Mouse (Mus musculus): ENCODE measurements around the gene Trove2. TPM values are rescaled to one million over a fixed set of nuclear protein-coding genes. Genes with fewer than 3 reads are reported as not detected.
A peak's percentile ranks its signal among the peaks of the same experiment; 100 is the strongest.

Trove2 gene
- polyA plus RNA-seq, 1 experiment from 2014 or later: 17.4 TPM

- H3K9me3 ChIP-seq (ENCODE audit: control insufficient read depth, low read length): no peaks in the 10 kb centered on the region
- no peaks in the 10 kb centered on the region for H3K27me3 ChIP-seq (replicated peaks; ENCODE audit: control insufficient read depth, insufficient read depth, low read length)
- peak overlapping the region; percentile 88 for H3K4me3 ChIP-seq (ENCODE audit: low read depth, low read length)
- peaks cover 6% of the 10 kb centered on the region for H3K4me1 ChIP-seq (ENCODE audit: control insufficient read depth, insufficient read depth, low read length)
- H3K27ac ChIP-seq (replicated peaks; ENCODE audit: low read depth, low read length): peak overlapping the region; percentile 92
- H3K4me2 ChIP-seq (ENCODE audit: low read depth, low read length): peak overlapping the region; percentile 57
- WGBS: under 1% methylated on average over 39 of the region's 48 CpGs
- ATAC-seq (ENCODE audit: low read depth) (peak; percentile 68), DNase-seq (ENCODE audit: low spot score) (peak; percentile 33)
- H3K9ac ChIP-seq (ENCODE audit: low read depth, low read length): peak overlapping the region; percentile 94
- H3K36me3 ChIP-seq (ENCODE audit: control insufficient read depth, insufficient read depth, low read length): peaks cover 12% of the 10 kb centered on the region
Measured at GRCm38 (mm10) chr1:143702141-143702740, 74.6 kb downstream of the Trove2 start.

- DNase-seq (ENCODE audit: low spot score) (no peak), ATAC-seq (ENCODE audit: low read depth) (no peak)
- H3K4me1 ChIP-seq (ENCODE audit: control insufficient read depth, insufficient read depth, low read length): peaks cover 6% of the 10 kb centered on the region
- no peaks in the 10 kb centered on the region for H3K27me3 ChIP-seq (replicated peaks; ENCODE audit: control insufficient read depth, insufficient read depth, low read length)
- H3K4me3 ChIP-seq (ENCODE audit: low read depth, low read length): peak overlapping the region; percentile 88
- peak overlapping the region; percentile 94 for H3K9ac ChIP-seq (ENCODE audit: low read depth, low read length)
- 0% methylated on average over 13 of the region's 13 CpGs for WGBS
- H3K4me2 ChIP-seq (ENCODE audit: low read depth, low read length): peak overlapping the region; percentile 57
- no peaks in the 10 kb centered on the region for H3K9me3 ChIP-seq (ENCODE audit: control insufficient read depth, low read length)
- peak overlapping the region; percentile 92; the same call in 1 of the 2 replicates for H3K27ac ChIP-seq (replicated peaks; ENCODE audit: low read depth, low read length)
- H3K36me3 ChIP-seq (ENCODE audit: control insufficient read depth, insufficient read depth, low read length): peaks cover 16% of the 10 kb centered on the region
Measured at GRCm38 (mm10) chr1:143701736-143702135, 75.1 kb downstream of the Trove2 start.

Other genes starting within 250 kb of the Trove2 start
- 2.2 and 2.3 TPM in 2 replicates for gene B3galt2, start 136.4 kb downstream of the Trove2 start, polyA plus RNA-seq (2014; fragmentation: Nextera tagmentation; extraction: Ambion mirVana)
- gene Cdc73, start 74.2 kb downstream of the Trove2 start, polyA plus RNA-seq (2014; fragmentation: Nextera tagmentation; extraction: Ambion mirVana): 23.7 and 25.7 TPM in 2 replicates
- 71.6 and 71.7 TPM in 2 replicates for gene Glrx2, start 60.7 kb downstream of the Trove2 start, polyA plus RNA-seq (2014; fragmentation: Nextera tagmentation; extraction: Ambion mirVana)
- gene Uchl5, start 204 bp upstream of the Trove2 start, polyA plus RNA-seq (2014; fragmentation: Nextera tagmentation; extraction: Ambion mirVana): 56.1 and 68.9 TPM in 2 replicates
- gene Rgs2, start 227.1 kb upstream of the Trove2 start, polyA plus RNA-seq (2014; fragmentation: Nextera tagmentation; extraction: Ambion mirVana): 49.2 and 52.4 TPM in 2 replicates